Mouse (Mus musculus) gonadal fat pad, adult 2 months (tissue): ENCODE results near the gene Sash1. TPM values are rescaled to one million over a fixed set of nuclear protein-coding genes. Genes with fewer than 3 reads are reported as not detected.
"Not testable (repeated sequence)": the region's sequence is repeated elsewhere in the genome, so short reads cannot be mapped to it uniquely, and the experiment has no call there.

Experiments
- DNase-seq: peaks from one replicate; pipeline ENCODE4 v3.0.0-alpha.2; 2012; ENCODE audit warnings: low read depth
- polyA plus RNA-seq: library from polyadenylated mRNA; depleted of rRNA; stranded (reverse); fragments of >200 nt; gene quantifications from 2 replicates; pipeline ENCODE4 v1.2.3, GENCODE M21; 2012

The Sash1 gene
- polyA plus RNA-seq, 1 experiment, result 21.4 TPM

DNA sequence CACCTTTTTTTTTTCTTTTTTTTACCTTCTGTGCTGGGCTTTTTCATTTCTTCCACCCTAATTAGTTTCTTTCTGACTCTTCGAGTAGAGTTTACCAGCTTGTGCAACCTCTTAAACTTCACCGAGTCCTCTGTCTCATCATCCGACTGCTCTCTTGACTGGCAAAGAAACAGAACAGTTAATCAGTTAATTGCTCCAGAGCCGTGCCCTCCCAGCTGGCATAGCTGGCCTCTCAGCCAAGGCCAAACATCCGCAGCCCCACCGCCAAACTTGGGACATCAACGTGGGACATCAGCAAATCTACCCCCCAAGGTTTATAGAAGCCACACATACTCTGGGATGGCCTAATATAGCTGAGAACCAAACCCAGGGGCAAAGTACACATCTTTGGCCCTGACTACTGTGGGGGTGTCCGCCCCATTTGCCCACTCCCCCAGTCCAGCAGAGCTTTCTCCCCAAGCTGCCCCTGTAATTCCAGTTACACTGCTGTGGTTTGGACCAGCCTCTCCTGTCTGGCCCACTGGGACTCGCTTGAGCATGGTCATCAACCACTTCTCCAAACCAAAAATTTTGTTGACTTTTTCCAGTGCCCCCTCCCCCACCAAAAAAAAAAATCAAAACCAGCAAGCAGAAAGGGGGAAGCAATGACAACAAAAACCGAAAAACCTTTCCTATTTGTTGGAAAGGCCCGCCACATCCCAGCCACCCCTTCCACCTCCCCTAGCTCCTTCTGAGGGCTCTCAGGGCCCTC lies 129.1 kb downstream of the Sash1 start:
- no peak for DNase-seq

DNA sequence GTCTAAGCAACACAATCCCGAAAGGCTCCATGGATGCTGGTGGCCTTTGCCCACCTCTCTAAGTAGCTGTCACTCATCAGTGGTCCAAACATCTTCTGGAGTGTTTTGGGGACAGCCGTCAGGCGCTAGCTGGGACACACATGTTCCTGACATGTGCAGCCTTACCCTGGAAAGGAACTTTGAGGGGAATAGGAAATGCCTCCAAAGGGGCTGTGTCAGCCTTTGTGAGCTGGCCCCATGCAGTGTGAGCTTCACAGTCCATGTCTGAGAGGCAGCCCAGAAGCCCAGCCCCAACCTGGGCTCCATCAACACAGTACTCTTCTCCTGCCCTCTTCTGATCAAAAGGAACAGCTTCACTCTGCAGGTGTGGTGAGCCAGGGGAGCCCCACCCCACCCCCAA lies 132.5 kb downstream of the Sash1 start:
- DNase-seq, result no peak

DNA sequence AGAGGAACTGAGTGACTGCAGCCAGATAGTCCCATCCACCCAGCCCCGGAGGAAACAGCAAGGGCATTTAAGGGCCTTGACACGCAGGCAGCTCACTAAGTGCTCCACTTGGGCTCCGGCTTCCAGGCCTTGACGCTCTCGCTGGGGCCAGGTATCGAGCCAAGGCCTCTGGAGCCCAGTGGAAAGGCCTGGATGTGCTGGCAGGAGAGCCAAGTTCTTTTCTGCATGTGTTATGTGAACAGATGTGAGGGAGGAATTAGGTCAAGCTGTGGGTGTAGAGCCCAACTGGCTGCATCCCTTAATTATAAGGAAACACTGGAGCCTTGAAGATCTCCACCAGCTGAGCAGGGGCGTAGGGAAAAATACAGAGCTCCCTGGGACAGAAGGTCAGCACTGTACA lies 133.4 kb downstream of the Sash1 start:
- no peak for DNase-seq

- DNase-seq, result no peak
Observed at GRCm38 (mm10) chr10:8749537-8749936, 136.3 kb downstream of the Sash1 start.

- DNase-seq, result no peak
Observed at GRCm38 (mm10) chr10:8747450-8748212, 138.2 kb downstream of the Sash1 start.

- no peak for DNase-seq
Observed at GRCm38 (mm10) chr10:8746082-8746696, 139.7 kb downstream of the Sash1 start.

DNA sequence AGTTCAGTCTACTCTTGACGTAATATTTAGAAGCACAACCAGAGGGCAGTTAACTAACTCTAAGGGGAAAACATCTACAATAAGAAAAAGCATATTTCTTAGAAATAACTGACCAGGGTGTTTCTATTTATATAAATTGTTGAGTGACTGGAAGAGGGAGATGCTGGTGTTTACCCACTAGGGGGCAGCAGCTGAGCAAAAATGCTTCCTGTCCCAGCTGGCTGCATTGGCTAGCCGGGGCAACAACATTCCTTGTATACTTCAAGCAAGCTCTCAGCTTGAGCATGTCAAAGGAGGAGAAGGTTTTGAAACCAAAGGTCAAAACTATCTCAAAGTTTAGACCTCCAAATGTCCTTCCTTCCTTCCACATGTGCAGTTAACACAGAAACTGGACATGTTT lies 143.0 kb downstream of the Sash1 start:
- no peak for DNase-seq

DNA sequence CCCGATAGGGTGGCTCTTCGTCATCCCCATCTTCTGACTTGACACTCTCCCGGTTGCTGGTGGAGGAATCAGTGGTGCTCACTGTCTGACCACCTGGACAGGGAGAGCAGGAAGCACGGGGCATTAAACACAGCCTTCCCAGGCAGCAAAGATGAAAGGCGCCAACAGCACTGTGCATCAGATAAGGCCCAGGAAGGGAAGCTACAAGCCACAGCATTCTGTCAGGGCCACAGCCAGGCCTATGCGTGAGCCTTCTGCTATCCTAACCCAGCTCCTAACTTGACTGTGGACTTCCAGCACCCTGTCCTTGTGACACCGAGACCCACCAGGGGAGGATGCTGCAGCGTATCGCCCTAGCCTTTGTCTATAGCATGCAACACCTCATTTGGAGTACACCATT lies 144.4 kb downstream of the Sash1 start:
- DNase-seq, result no peak

DNA sequence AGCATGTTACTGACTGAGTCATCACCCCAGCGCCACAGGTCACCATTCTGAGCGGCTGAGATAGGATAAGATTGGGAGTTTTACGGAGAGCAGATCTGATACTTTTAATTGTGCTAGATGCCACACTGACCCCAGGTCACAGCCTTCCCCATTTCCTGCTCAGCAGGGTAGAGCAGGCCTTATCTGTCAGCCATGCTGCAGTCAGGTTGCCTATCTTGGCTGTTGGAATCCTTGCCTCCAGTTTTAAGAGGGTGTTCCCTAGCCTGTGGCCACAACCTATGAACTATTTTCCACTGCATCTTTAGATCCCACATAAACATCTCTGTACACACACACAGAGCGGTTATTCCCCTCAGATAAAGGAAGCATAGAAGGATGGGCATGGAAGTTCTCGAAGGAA lies 145.1 kb downstream of the Sash1 start:
- DNase-seq, result no peak

GRCm38 (mm10) chr10:8729387-8730337 lies 156.2 kb downstream of the Sash1 start:
- no peak for DNase-seq

DNA sequence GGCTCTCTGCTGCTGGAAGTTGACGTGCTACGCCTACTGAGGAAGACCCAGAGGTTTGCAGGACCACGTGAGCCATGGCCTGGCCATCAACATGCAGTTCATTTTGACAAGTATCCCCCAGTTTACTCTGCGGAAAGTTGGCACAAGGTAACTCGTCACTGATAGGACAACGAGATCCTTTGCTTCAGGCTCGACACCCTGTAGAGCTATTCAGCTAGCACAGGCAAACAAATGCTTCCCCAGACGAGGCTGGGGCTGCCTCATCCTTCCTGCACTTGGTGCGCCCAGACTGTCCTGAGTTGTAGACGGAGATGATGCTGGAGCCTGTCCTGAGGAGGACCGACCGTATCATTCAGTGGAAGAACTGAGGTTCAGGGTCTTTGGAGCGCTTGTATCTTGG lies 166.5 kb downstream of the Sash1 start:
- DNase-seq, result no peak

- peak; percentile 63 for DNase-seq
Observed at GRCm38 (mm10) chr10:8718831-8719230, 167.0 kb downstream of the Sash1 start.

DNA sequence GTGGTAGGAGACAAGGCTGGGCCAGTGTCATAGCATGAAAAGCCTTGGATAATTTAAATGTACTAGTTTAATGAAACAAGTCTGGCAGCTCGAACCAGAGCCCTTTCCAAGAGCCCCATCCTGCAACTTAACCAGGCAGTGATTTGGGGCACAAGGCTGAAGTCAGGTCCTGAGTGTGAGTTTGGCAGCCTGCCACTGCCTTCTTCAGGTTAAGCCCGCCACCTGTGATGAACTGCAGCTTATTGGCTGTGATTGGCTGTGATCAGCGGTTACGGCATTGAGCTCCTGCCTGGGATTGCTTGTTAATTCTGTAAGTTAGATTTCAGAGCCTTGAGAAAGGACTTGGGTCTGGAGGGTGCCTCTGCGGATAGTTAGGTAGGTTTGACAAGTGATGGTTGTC lies 168.7 kb downstream of the Sash1 start:
- DNase-seq, result no peak

- DNase-seq, result no peak
Observed at GRCm38 (mm10) chr10:8715679-8716284, 170.1 kb downstream of the Sash1 start.

DNA sequence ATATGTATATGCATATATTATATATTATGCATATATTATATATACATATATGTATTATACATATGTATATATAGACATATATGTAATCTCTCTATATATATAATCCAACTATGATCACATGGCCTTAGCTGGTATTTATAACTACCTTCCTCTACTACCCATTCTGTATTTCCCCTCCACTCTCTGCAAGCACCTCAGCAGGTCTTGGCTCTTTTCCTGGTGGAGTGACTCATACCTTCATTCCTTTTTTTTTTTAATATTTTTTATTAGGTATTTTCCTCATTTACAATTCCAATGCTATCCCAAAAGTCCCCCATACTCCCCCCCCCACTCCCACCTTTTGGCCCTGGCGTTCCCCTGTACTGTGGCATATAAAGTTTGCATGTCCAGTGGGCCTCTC lies 189.2 kb downstream of the Sash1 start:
- not testable (repeated sequence) for DNase-seq

DNA sequence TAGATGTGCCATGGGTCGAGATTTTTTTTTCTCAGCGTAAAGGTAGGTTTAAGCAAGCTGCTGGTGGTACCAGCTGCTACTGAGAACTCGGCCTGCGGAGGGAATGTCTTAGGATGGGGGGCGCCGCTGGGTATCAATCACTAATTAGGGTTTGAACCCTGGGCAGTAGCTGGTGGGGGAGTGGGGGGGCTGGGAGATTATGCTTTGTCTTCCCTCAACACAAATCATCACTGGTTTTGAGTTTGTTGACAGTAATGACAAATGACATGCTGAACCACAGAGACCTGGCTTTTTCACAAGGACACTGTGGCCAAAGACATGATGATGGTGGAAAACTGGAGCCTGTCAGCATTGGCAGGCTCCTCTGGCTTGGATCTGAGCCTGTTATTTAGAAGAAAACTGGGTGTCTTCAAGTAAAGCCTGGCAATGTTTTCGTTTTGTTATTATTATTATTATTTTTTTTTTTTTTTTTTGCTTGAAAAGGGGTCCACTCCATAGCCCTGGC lies 191.8 kb downstream of the Sash1 start:
- DNase-seq, result no peak

DNA sequence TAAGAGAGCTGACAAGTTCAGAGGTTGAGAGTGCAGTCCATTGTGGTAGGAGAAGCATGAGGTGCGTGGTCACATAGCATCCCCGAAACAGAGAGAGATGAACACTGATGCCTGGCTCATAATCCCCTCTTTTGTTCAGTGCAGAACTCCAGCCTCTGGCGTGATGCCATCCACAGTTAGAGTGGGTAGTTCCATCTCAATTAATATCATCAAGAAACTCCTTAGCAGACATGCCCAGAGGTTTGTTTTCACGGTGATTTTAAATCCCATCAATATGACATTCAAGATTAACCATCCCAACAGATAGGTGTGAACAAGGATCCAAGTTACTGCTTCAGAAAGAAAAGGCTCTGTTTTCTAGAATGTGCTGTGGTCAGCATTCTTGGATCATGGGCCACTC lies 192.3 kb downstream of the Sash1 start:
- no peak for DNase-seq

DNA sequence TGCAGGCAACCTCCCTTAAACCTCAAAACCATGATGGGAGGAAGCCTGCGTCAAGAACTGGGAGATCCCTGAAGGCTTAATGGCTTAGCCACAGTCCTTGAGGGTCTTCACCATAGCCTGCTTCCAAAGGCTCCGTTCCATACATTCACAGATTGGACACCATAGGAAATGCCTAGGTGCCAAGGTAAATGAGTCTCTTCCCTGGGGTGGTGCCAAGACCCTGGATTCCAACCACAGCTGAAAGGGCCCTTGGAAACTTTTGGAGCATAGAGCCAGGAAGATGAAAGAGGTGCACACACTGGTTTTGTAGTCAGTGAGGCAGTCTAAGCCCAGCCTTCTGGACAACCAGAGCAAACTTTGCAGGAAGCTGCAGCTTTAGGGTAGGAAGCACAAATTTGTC lies 193.3 kb downstream of the Sash1 start:
- no peak for DNase-seq

DNA sequence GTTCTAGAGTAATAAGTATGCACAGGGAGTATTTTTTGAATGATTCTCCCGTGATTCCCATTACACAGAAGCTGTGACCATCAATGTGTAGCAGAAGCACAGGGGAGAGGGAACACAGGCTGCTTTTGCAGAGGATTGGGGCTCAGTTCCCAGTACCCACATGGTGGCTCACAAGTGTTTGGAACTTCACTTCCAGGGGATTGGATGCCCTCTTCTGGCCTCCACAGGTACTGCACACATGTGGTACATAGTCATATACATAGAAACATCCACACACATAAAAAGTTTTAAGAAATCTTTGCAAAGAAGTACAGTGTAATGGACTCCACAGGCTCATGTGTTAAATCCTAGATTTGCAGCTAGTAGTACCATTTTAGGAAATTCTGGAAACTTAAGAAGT lies 199.7 kb downstream of the Sash1 start:
- DNase-seq, result no peak

DNA sequence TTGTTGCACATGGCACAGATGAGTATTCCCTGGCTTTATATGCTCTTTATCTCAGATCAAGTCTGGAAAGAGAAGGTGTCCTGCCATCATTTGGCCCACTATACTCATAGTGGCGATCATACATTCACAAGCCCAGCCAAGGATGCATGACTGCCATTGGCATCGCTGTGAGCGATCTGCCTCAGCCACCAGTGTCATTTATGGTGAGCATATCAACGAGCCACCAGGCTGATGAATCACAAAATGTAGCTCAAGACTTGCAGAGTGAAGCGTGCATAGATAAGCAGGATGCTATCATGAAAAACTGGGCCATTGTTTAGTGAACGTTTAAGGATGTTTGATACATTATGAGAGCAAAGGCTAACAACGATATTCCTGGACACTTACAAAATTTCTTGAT lies 200.6 kb downstream of the Sash1 start:
- no peak for DNase-seq

DNA sequence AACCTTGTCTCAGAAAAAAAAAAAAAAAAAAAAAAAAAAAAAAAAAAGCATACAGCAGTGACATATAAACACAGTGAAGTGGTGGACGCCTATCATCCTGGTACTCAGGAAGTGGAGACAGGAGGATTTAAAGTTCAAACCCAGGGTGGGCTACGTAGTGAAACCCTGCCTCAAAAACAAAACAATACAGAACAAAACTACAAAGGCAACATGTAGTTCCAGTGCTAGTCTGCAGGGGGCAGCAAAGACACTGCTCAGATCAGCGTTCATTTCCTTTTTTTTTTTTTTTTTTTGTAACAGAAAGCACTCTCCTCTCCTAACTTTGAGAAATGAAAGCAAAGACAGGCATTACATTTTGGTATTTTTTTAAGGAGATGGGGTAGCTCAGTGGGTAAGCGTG lies 203.0 kb downstream of the Sash1 start:
- no peak for DNase-seq
